Mouse (Mus musculus): ENCODE results near the gene Olfr780. TPM values are rescaled to one million over a fixed set of nuclear protein-coding genes. Genes with fewer than 3 reads are reported as not detected.
"Not testable (repeated sequence)": the region's sequence is repeated elsewhere in the genome, so short reads cannot be mapped to it uniquely, and the experiment has no call there.

Gene Olfr780
- total RNA-seq (2021) = not detected
- long read RNA-seq, experiment 1 = 0 reads
- long read RNA-seq, experiment 2 = 0 reads

DNA sequence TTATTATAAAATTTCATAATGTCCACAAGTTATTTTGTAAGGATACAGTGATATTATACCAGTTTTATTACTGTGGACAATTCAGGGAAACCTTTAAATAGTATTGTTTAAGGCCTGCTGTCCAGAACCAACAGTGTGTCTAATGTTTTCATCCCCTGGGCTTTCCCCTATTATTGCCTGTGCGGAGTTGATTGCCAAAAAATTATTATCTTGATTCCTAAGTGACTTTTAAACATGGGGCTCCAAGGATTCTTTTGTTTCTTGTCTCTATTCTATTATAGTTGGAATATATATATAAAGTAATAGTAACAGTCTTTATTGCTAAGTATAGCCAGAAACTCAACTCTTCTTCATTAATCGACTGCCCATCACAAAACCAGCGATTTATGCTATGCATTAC lies at the start of gene Olfr780:
Gene Olfr780 (plus strand): TSS at position 301 of the 400 bp plus-strand sequence.
- intact Hi-C loops (cut with DNase I) = no loop called here
- DNase-seq = no peak

GRCm38 (mm10) chr10:129271081-129271535 lies 46.8 kb upstream of the Olfr780 start, which contains the start of gene Olfr777:
Gene Olfr777, minus strand, starts transcription at chr10:129271485.
- DNase-seq = no peak
- intact Hi-C loops (cut with DNase I) = no loop called here

- intact Hi-C loops (cut with DNase I); DNase-seq: not testable (repeated sequence)
Observed at GRCm38 (mm10) chr10:129312973-129313372, 4.9 kb upstream of the Olfr780 start.

DNA sequence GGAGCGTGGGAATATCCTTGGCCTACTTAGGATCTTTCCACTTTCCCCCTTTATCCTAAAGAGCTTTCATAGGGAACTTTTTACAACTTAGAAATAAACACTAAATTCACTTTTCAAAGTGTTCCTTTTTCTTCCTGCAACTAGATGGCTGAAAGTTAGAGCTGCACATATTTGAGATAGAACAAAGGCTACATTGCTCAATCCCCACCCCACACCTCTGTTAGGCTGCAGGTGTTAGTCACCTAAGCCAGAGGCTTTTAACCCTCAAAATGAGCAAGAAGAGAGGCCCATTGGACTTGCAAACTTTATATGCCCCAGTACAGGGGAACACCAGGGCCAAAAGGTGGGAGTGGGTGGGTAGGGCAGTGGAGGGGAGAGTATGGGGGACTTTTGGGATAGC lies 4.4 kb upstream of the Olfr780 start:
- DNase-seq; intact Hi-C loops (cut with DNase I): not testable (repeated sequence)

DNA sequence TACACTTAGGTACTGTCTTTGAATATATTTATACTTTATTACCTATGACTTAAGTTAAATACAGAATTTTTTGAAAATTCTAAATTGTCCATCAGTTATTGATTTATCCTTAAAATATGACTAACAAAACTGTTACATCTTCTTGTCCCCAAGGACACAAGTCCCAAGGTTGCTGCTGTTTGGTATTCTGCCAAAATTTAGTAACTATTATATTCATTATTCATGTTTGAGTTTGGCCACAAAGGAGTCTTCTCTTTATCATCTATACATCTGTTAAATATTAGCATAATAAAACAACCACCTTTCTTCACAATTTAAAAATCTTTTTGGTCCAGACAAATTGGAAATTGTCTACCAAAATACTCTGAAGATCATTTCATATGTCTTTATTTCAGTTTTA lies 10.6 kb downstream of the Olfr780 start, which contains the start of gene Olfr781:
Gene Olfr781 (plus strand): TSS at position 301 of the 400 bp plus-strand sequence.
- intact Hi-C loops (cut with DNase I) = no loop called here
- DNase-seq = no peak

DNA sequence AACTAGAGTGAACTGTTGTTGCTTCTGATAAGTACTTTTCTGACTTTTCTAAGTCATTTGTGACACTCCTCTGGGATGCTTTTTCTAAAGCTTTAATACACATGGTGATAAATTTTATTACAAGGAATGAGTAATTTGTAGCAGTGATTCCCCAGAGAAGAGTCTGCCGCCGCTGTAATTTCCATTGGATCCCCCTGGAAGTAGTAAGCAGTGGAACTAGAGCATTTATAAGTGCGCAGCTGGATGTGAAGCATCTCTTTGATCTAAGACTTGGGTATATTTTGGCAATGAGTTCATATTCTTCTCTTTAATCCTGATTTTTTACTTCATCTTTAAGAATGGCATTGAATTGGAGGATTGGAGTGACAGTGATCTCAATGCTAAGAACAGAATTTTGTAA lies 30.6 kb downstream of the Olfr780 start, which contains the start of gene Olfr782:
Gene Olfr782 (plus strand): TSS at position 301 of the 400 bp plus-strand sequence.
- no peak for DNase-seq
- intact Hi-C loops (cut with DNase I) = no loop called here

DNA sequence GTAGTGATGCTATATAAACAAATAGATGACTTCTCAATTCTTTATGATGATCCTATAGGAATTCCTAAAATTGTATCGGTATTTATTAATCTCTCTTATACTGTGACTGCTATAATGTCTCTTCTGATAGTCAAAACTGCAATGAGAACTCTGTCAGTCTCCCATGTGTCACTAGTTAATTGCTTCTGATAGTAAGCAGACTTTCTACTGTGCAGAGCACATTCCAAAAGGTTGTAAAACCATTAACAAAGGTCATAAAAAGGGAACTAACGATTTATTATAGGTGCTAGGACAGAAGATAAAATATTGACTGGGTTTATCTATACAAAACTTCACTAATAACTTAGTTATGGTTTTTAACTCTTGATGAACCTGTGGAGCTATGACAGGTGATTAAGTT lies 34.6 kb downstream of the Olfr780 start:
- DNase-seq; intact Hi-C loops (cut with DNase I): not testable (repeated sequence)

GRCm38 (mm10) chr10:129356496-129356895 lies 38.6 kb downstream of the Olfr780 start:
- intact Hi-C loops (cut with DNase I) = not testable (repeated sequence)

GRCm38 (mm10) chr10:129357307-129357706 lies 39.4 kb downstream of the Olfr780 start:
- no peak for DNase-seq
- intact Hi-C loops (cut with DNase I) = no loop called here

More at GRCm38 (mm10) chr10:129356496-129356895, 38.6 kb downstream of the Olfr780 start:
- DNase-seq = not testable (repeated sequence)

Other genes with a start within 250 kb of the Olfr780 start
- gene Olfr766-ps1, start 249.1 kb upstream of the Olfr780 start, total RNA-seq (2021) = not detected
- not detected for gene Olfr767, start 235.2 kb upstream of the Olfr780 start, total RNA-seq (2021)
- not detected for gene Olfr768, start 218.7 kb upstream of the Olfr780 start, total RNA-seq (2021)
- not detected for gene Olfr769, start 200.3 kb upstream of the Olfr780 start, total RNA-seq (2021)
- not detected for gene Olfr770, start 179.1 kb upstream of the Olfr780 start, total RNA-seq (2021)
- gene Olfr771, start 153.4 kb upstream of the Olfr780 start, total RNA-seq (2021) = not detected
- not detected for gene Olfr772, start 140.2 kb upstream of the Olfr780 start, total RNA-seq (2021)
- gene Olfr773, start 130.7 kb upstream of the Olfr780 start, total RNA-seq (2021) = not detected
- not detected for gene Olfr774, start 81.9 kb upstream of the Olfr780 start, total RNA-seq (2021)
- not detected for gene Olfr775, start 69.7 kb upstream of the Olfr780 start, total RNA-seq (2021)
- not detected for gene Olfr776, start 59.0 kb upstream of the Olfr780 start, total RNA-seq (2021)
- gene Olfr777, start 46.6 kb upstream of the Olfr780 start, total RNA-seq (2021) = not detected
- not detected for gene Olfr781, start 10.7 kb downstream of the Olfr780 start, total RNA-seq (2021)
- gene Olfr782, start 30.7 kb downstream of the Olfr780 start, total RNA-seq (2021) = not detected
- gene Olfr784, start 66.0 kb downstream of the Olfr780 start, total RNA-seq (2021) = under 1 TPM in 1 of 2 experiments, not detected in 1; 0.10 TPM
- not detected for gene Olfr785, start 87.3 kb downstream of the Olfr780 start, total RNA-seq (2021)
- gene Olfr786, start 109.2 kb downstream of the Olfr780 start, total RNA-seq (2021) = not detected
- not detected for gene Olfr787, start 143.7 kb downstream of the Olfr780 start, total RNA-seq (2021)
- gene Olfr788, start 152.9 kb downstream of the Olfr780 start, total RNA-seq (2021) = not detected
- not detected for gene Olfr789, start 166.6 kb downstream of the Olfr780 start, total RNA-seq (2021)
- gene Olfr790, start 180.4 kb downstream of the Olfr780 start, total RNA-seq (2021) = not detected
- gene Olfr791, start 203.7 kb downstream of the Olfr780 start, total RNA-seq (2021) = not detected
- gene Olfr792, start 221.0 kb downstream of the Olfr780 start, total RNA-seq (2021) = not detected
- not detected for gene Olfr794, start 249.5 kb downstream of the Olfr780 start, total RNA-seq (2021)